Comparison of ENCODE assay signal across 9 mouse cellular contexts in the genomic region with DNA sequence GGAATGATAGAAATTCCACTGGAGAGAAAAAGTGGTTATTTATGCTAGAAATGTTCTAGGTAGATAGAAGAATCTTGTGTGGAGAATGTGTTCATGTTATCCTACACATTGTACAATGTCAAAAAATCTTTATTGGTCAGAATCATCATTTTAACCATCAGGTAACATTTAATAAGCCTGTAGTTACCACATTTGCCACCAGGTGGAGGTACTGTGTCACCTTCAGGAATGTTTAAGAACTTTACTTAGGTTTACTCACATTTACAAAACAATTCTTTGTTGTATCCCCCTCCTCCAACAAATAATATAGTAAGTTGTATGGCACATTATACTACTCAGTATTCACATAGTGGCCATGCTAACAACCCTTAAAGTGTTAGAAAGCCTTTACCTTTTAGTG. TPM values are rescaled to one million over a fixed set of nuclear protein-coding genes. Genes with fewer than 3 reads are reported as not detected.
DNase-seq lines count a peak whose midpoint lies in the region; ATAC-seq and TF ChIP-seq lines count a peak whose summit lies in the region.
"Had no signal": no experiment of that assay in that cellular context is flagged by ENCODE, and none has a peak within 500 bp of the region (broad histone marks: within the 10 kb centered on the region; RNA-seq: fewer than 3 reads in every experiment).

No protein-coding gene starts in this region.

- peak; percentile 68 for DNase-seq in forebrain, postnatal 0 days
- peak; percentile 83 for DNase-seq in lung, embryonic 14.5 days
- DNase-seq in lung, adult 2 months: no peak
- peak; percentile 10 for DNase-seq in T-cell, adult 2 months (ENCODE audit: low spot score)
- peak; percentile 45 for DNase-seq in heart, postnatal 4 days
- DNase-seq in retina, embryonic 14.5 days (ENCODE audit: low spot score): peak; percentile 80

- no peak overlapping the region for H3K4me3 ChIP-seq in forebrain, postnatal 0 days (ENCODE audit: low read depth, low read length)
- no peak overlapping the region for H3K4me3 ChIP-seq in forebrain, embryonic 12.5 days (replicated peaks)
- H3K4me3 ChIP-seq in lung, embryonic 14.5 days (ENCODE audit: low read depth, low read length): no peak overlapping the region
- H3K4me3 ChIP-seq in lung, adult 2 months (replicated peaks; ENCODE audit: extremely low read depth, low read depth, low read length): no peak overlapping the region
- no peak overlapping the region for H3K4me3 ChIP-seq in forebrain, embryonic 16.5 days (replicated peaks; ENCODE audit: low read length)
- H3K4me3 ChIP-seq: heart, embryonic 15.5 days had no signal

- H3K9ac ChIP-seq in forebrain, postnatal 0 days: no peak overlapping the region
- no peak overlapping the region for H3K9ac ChIP-seq in forebrain, embryonic 12.5 days
- H3K9ac ChIP-seq in lung, embryonic 14.5 days: no peak overlapping the region
- no peak overlapping the region for H3K9ac ChIP-seq in forebrain, embryonic 16.5 days (replicated peaks; ENCODE audit: low read depth, low read length)
- H3K9ac ChIP-seq: heart, embryonic 15.5 days had no signal

- TF ChIP-seq POLR2A in lung, adult 2 months (IDR thresholded peaks at IDR 0.05; ENCODE audit: borderline replicate concordance, extremely low read depth, low read depth, low read length): no peak

- H3K27me3 ChIP-seq in forebrain, postnatal 0 days (ENCODE audit: insufficient read depth, low read length): no peaks in the 10 kb centered on the region
- no peaks in the 10 kb centered on the region for H3K27me3 ChIP-seq in forebrain, embryonic 12.5 days
- no peaks in the 10 kb centered on the region for H3K27me3 ChIP-seq in lung, embryonic 14.5 days (ENCODE audit: insufficient read depth, low read length)
- no peaks in the 10 kb centered on the region for H3K27me3 ChIP-seq in forebrain, embryonic 16.5 days (replicated peaks; ENCODE audit: control insufficient read depth, insufficient read depth, low read length)
- H3K27me3 ChIP-seq: heart, embryonic 15.5 days had no signal

- peak; percentile 76 for TF ChIP-seq CTCF in forebrain, postnatal 0 days (IDR thresholded peaks at IDR 0.05; ENCODE audit: low read depth)
- TF ChIP-seq CTCF in lung, embryonic 14.5 days (IDR thresholded peaks at IDR 0.05; ENCODE audit: low read depth): peak; percentile 72
- no peak for TF ChIP-seq CTCF in lung, adult 2 months (IDR thresholded peaks at IDR 0.05; ENCODE audit: insufficient read depth, low read length)

- H3K4me2 ChIP-seq in forebrain, postnatal 0 days (ENCODE audit: low read depth): no peak overlapping the region
- H3K4me2 ChIP-seq in forebrain, embryonic 12.5 days: no peak overlapping the region
- no peak overlapping the region for H3K4me2 ChIP-seq in lung, embryonic 14.5 days
- no peak overlapping the region for H3K4me2 ChIP-seq in forebrain, embryonic 16.5 days (ENCODE audit: low read length)
- H3K4me2 ChIP-seq: heart, embryonic 15.5 days had no signal

- H3K27ac ChIP-seq in forebrain, postnatal 0 days (ENCODE audit: low read depth, low read length): no peak overlapping the region
- no peak overlapping the region for H3K27ac ChIP-seq in forebrain, embryonic 12.5 days
- H3K27ac ChIP-seq in lung, embryonic 14.5 days (ENCODE audit: low read depth): no peak overlapping the region
- no peak overlapping the region for H3K27ac ChIP-seq in forebrain, embryonic 16.5 days (ENCODE audit: low read length)
- H3K27ac ChIP-seq: heart, embryonic 15.5 days had no signal

- H3K9me3 ChIP-seq in forebrain, postnatal 0 days (ENCODE audit: low read length): no peaks in the 10 kb centered on the region
- no peaks in the 10 kb centered on the region for H3K9me3 ChIP-seq in forebrain, embryonic 12.5 days
- H3K9me3 ChIP-seq in lung, embryonic 14.5 days (ENCODE audit: low read depth, low read length): no peaks in the 10 kb centered on the region
- H3K9me3 ChIP-seq in forebrain, embryonic 16.5 days (ENCODE audit: control insufficient read depth, low read length): no peaks in the 10 kb centered on the region
- H3K9me3 ChIP-seq: heart, embryonic 15.5 days had no signal

- H3K4me1 ChIP-seq in forebrain, postnatal 0 days (ENCODE audit: insufficient read depth): no peaks in the 10 kb centered on the region
- no peaks in the 10 kb centered on the region for H3K4me1 ChIP-seq in forebrain, embryonic 12.5 days
- no peaks in the 10 kb centered on the region for H3K4me1 ChIP-seq in lung, embryonic 14.5 days (ENCODE audit: insufficient read depth)
- peaks cover 3% of the 10 kb centered on the region for H3K4me1 ChIP-seq in lung, adult 2 months (ENCODE audit: control insufficient read depth, insufficient read depth, low read length)
- H3K4me1 ChIP-seq in forebrain, embryonic 16.5 days (replicated peaks; ENCODE audit: control insufficient read depth, insufficient read depth, low read length): no peaks in the 10 kb centered on the region
- H3K4me1 ChIP-seq: heart, embryonic 15.5 days had no signal

- ATAC-seq in forebrain, postnatal 0 days: no peak
- ATAC-seq in forebrain, embryonic 12.5 days (ENCODE audit: low FRiP score): no peak
- no peak for ATAC-seq in lung, embryonic 14.5 days (ENCODE audit: insufficient read depth)
- ATAC-seq in forebrain, embryonic 16.5 days: no peak

- peaks cover 45% of the 10 kb centered on the region for H3K36me3 ChIP-seq in forebrain, postnatal 0 days (ENCODE audit: insufficient read depth)
- peaks cover 51% of the 10 kb centered on the region for H3K36me3 ChIP-seq in forebrain, embryonic 12.5 days (replicated peaks)
- peaks cover 81% of the 10 kb centered on the region for H3K36me3 ChIP-seq in lung, embryonic 14.5 days (ENCODE audit: insufficient read depth)
- H3K36me3 ChIP-seq in forebrain, embryonic 16.5 days (ENCODE audit: control insufficient read depth, insufficient read depth): peaks cover 19% of the 10 kb centered on the region

RNA-seq across cellular contexts. Expression of a gene that starts 44.3 kb away (rescaled TPM):
- total RNA-seq in forebrain, postnatal 0 days (2014; rRNA removed): 19.1 and 24.2 TPM in 2 replicates
- polyA plus RNA-seq in forebrain, postnatal 0 days (2015; fragmentation: Nextera tagmentation; extraction: Ambion mirVana): 18.2 and 19.7 TPM in 2 replicates
- 22.9 and 23.0 TPM in 2 replicates for polyA plus RNA-seq in forebrain, embryonic 12.5 days (2016; fragmentation: Nextera tagmentation; extraction: Ambion mirVana)
- polyA plus RNA-seq in lung, embryonic 14.5 days (2014; fragmentation: Nextera tagmentation; extraction: Ambion mirVana): 25.6 and 26.2 TPM in 2 replicates
- 4.1 and 4.5 TPM in 2 replicates for polyA plus RNA-seq in lung, adult 2 months (2012; rRNA removed)
- total RNA-seq in heart, postnatal 4 days (2021): 10 to 100 TPM; 22.5 to 23.6 TPM
- polyA plus RNA-seq in forebrain, embryonic 16.5 days (2015; fragmentation: Nextera tagmentation; extraction: Ambion mirVana): 17.9 and 18.8 TPM in 2 replicates
